Mouse (Mus musculus): Measurements from ENCODE around the gene 9330182O14Rik. TPM values are rescaled to one million over a fixed set of nuclear protein-coding genes. Genes with fewer than 3 reads are reported as not detected.

Gene 9330182O14Rik
- polyA plus RNA-seq, 1 experiment from 2014 or later = not detected

DNA sequence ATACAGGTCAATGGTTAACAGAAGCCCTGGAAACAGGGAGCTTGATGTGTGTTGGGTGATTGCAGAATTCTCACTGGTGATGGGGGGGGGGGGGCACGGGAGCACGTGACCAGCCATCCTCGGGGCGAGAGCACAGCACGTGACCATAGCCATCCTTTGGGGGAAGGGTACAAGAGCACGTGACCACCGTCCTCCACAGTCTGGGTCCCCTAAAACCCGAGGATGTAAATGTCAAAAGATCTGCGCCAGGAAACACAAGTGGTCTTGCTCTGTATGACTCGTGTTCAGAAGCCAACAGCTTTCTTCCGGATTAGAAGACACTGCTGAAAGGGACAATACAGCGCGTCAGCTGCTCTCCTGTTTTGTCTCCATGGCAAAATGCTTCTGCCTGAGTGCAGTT lies 35.5 kb downstream of the 9330182O14Rik start:
- WGBS (ENCODE audit: insufficient replicate concordance) = 31% methylated on average over 11 of the region's 13 CpGs
- H3K27ac ChIP-seq (ENCODE audit: low read length) = no peak overlapping the region
- H3K4me3 ChIP-seq (ENCODE audit: low read depth, low read length) = no peak overlapping the region
- H3K27me3 ChIP-seq (ENCODE audit: control insufficient read depth, insufficient read depth, low read depth, low read length) = no peaks in the 10 kb centered on the region
- no peaks in the 10 kb centered on the region for H3K9me3 ChIP-seq (replicated peaks; ENCODE audit: control insufficient read depth, low read length)
- no peak for ATAC-seq (ENCODE audit: low read depth)
- no peak overlapping the region for H3K4me2 ChIP-seq (ENCODE audit: low read depth, low read length)
- H3K9ac ChIP-seq (ENCODE audit: low read depth, low read length) = no peak overlapping the region
- H3K36me3 ChIP-seq (ENCODE audit: control insufficient read depth, insufficient read depth) = no peaks in the 10 kb centered on the region
- no peaks in the 10 kb centered on the region for H3K4me1 ChIP-seq (ENCODE audit: control insufficient read depth, low read depth, low read length)

DNA sequence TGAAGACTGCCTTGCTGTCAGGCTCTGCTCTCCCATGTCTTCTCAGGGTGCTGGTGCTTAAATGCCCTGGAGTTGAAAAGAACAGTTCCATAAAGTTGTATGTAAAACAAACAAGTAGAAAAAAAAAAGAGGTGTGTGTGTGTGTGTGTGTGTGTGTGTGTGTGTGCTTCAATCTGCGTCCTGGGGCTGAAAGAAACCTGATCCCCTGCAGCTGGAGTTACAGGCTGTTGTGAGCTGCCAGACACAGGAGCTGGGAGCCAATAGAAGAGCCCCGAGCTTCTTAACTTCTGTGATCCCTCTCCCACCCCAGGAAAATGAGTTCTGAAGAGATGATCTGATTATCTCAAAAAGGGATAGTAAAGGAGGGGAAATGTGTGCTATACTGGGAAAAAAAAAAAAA lies 45.3 kb downstream of the 9330182O14Rik start:
- Histone ChIP-seq H3K4me2 (ENCODE audit: low read depth, low read length) (no peak overlapping the region), H3K27ac (ENCODE audit: low read length) (no peak overlapping the region), H3K9ac (ENCODE audit: low read depth, low read length) (no peak overlapping the region), H3K27me3 (ENCODE audit: control insufficient read depth, insufficient read depth, low read depth, low read length) (no peaks in the 10 kb centered on the region), H3K4me3 (ENCODE audit: low read depth, low read length) (no peak overlapping the region), H3K4me1 (ENCODE audit: control insufficient read depth, low read depth, low read length) (no peaks in the 10 kb centered on the region), H3K36me3 (ENCODE audit: control insufficient read depth, insufficient read depth) (no peaks in the 10 kb centered on the region), H3K9me3 (replicated peaks; ENCODE audit: control insufficient read depth, low read length) (no peaks in the 10 kb centered on the region)
- no peak for ATAC-seq (ENCODE audit: low read depth)
- 42% methylated on average over 2 of the region's 2 CpGs for WGBS (ENCODE audit: insufficient replicate concordance)

DNA sequence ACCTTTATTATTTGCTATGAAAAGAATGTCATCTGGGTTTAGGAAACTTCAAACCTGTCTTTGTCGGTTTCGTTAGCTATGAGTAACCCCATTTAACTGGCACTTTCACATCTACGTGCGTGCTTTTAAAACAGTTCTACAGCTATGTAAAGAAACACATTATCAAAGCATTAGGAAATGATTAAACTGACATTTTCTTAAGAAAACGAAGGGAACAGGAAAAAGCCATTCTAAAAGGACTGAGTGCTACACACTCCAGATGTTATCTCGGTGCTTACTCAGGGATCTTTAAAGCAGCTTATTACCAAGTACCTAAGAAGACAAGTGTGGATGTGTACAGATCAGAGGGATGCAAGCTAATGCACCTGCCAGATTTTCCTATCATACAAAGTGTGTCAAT lies 52.9 kb downstream of the 9330182O14Rik start:
- WGBS (ENCODE audit: insufficient replicate concordance) = 50% methylated on average over 6 of the region's 6 CpGs

More for the DNA sequence above, 52.9 kb downstream of the 9330182O14Rik start:
- Histone ChIP-seq H3K4me2 (ENCODE audit: low read depth, low read length) (no peak overlapping the region), H3K4me1 (ENCODE audit: control insufficient read depth, low read depth, low read length) (no peaks in the 10 kb centered on the region), H3K9ac (ENCODE audit: low read depth, low read length) (no peak overlapping the region), H3K9me3 (replicated peaks; ENCODE audit: control insufficient read depth, low read length) (no peaks in the 10 kb centered on the region), H3K27me3 (ENCODE audit: control insufficient read depth, insufficient read depth, low read depth, low read length) (no peaks in the 10 kb centered on the region), H3K36me3 (ENCODE audit: control insufficient read depth, insufficient read depth) (no peaks in the 10 kb centered on the region), H3K27ac (ENCODE audit: low read length) (no peak overlapping the region), H3K4me3 (ENCODE audit: low read depth, low read length) (no peak overlapping the region)
- no peak for ATAC-seq (ENCODE audit: low read depth)

Small RNAs within 50 kb of the gene (microRNA-seq; reads per million reads assigned to microRNA genes)
- not detected for gene Gm25958

Measured in liver, embryonic 16.5 days (tissue).